Mouse (Mus musculus) liver, embryonic 16.5 days (tissue): ENCODE results near the gene Tnfrsf21. TPM values are rescaled to one million over a fixed set of nuclear protein-coding genes. Genes with fewer than 3 reads are reported as not detected.

Source experiments
- ATAC-seq: fragments of 200-750 bp; cut with Nextera tagmentation; 2 replicates; pipeline ENCODE4 v1.8.0; 2017; ENCODE audit warnings: low read depth, mild to moderate bottlenecking, moderate number of reproducible peaks, moderate library complexity
- H3K27ac ChIP-seq: fragments of 300-500 bp; sonication (generic); 2 replicates; pipeline ENCODE4 v1.5.1; 2014; ENCODE audit warnings: mild to moderate bottlenecking, low read length
- H3K27me3 ChIP-seq: fragments of 300-500 bp; sonication (generic); 2 replicates; pipeline ENCODE4 v1.6.1; 2014; ENCODE audit warnings: low read depth, low read length, mixed read lengths; ENCODE audit not compliant: control insufficient read depth, insufficient read depth
- H3K36me3 ChIP-seq: fragments of 300-500 bp; sonication (generic); 2 replicates; pipeline ENCODE4 v1.6.1; 2014; ENCODE audit warnings: mild to moderate bottlenecking; ENCODE audit not compliant: control insufficient read depth, insufficient read depth
- H3K4me1 ChIP-seq: fragments of 300-500 bp; sonication (generic); 2 replicates; pipeline ENCODE4 v1.6.1; 2014; ENCODE audit warnings: low read depth, low read length, mixed read lengths; ENCODE audit not compliant: control insufficient read depth
- H3K4me2 ChIP-seq: fragments of 300-500 bp; sonication (generic); 2 replicates; pipeline ENCODE4 v1.6.1; 2014; ENCODE audit warnings: low read depth, low read length, mixed read lengths
- H3K4me3 ChIP-seq: fragments of 300-500 bp; sonication (generic); 2 replicates; pipeline ENCODE4 v1.5.1; 2014; ENCODE audit warnings: low read depth, mild to moderate bottlenecking, low read length
- H3K9ac ChIP-seq: fragments of 300-500 bp; sonication (generic); 2 replicates; pipeline ENCODE4 v1.6.1; 2014; ENCODE audit warnings: low read depth, low read length
- H3K9me3 ChIP-seq: fragments of 300-500 bp; sonication (generic); replicated peaks from 2 replicates; pipeline ENCODE4 v1.6.1; 2016; ENCODE audit warnings: low read length; ENCODE audit not compliant: control insufficient read depth
- WGBS: fragments of 180-500 bp; shearing (Covaris S2); extraction: QIAGEN DNeasy Blood & Tissue Kit; methylation state at CpG from one replicate; pipeline ENCODE4 v1.1.7; 2014; ENCODE audit not compliant: insufficient replicate concordance; 5-methylcytosine and 5-hydroxymethylcytosine counted together
- polyA plus RNA-seq: library from polyadenylated mRNA; unstranded; fragments of >200 nt; fragmentation: Nextera tagmentation; extraction: Ambion mirVana; gene quantifications from 2 replicates; pipeline ENCODE4 v1.2.1, GENCODE M21; 2015

Gene Tnfrsf21
- polyA plus RNA-seq, 1 experiment from 2014 or later, result 21.3 TPM

GRCm38 (mm10) chr17:42987692-42988091 is 28.7 kb upstream of the Tnfrsf21 start:
- H3K27me3 ChIP-seq, result no peaks in the 10 kb centered on the region
- H3K9ac ChIP-seq, result no peak overlapping the region
- H3K4me3 ChIP-seq, result no peak overlapping the region
- H3K4me1 ChIP-seq, result no peaks in the 10 kb centered on the region
- H3K4me2 ChIP-seq, result no peak overlapping the region
- WGBS, result 19% methylated on average over 4 of the region's 4 CpGs
- H3K36me3 ChIP-seq, result no peaks in the 10 kb centered on the region
- no peak for ATAC-seq
- no peaks in the 10 kb centered on the region for H3K9me3 ChIP-seq
- no peak overlapping the region for H3K27ac ChIP-seq

- H3K4me2 ChIP-seq, result no peak overlapping the region
- H3K9me3 ChIP-seq, result no peaks in the 10 kb centered on the region
- no peak overlapping the region for H3K9ac ChIP-seq
- no peaks in the 10 kb centered on the region for H3K4me1 ChIP-seq
- no peaks in the 10 kb centered on the region for H3K27me3 ChIP-seq
- H3K4me3 ChIP-seq, result no peak overlapping the region
- ATAC-seq, result no peak
- H3K27ac ChIP-seq, result no peak overlapping the region
- WGBS, result 62% methylated on average over 4 of the region's 4 CpGs
- no peaks in the 10 kb centered on the region for H3K36me3 ChIP-seq
Observed at GRCm38 (mm10) chr17:42989981-42990380, 26.4 kb upstream of the Tnfrsf21 start.

GRCm38 (mm10) chr17:42991112-42991511 is 25.2 kb upstream of the Tnfrsf21 start:
- H3K36me3 ChIP-seq, result no peaks in the 10 kb centered on the region
- H3K9me3 ChIP-seq, result no peaks in the 10 kb centered on the region
- WGBS, result 44% methylated on average over 11 of the region's 11 CpGs
- H3K27ac ChIP-seq, result no peak overlapping the region
- no peak overlapping the region for H3K4me3 ChIP-seq
- no peak overlapping the region for H3K4me2 ChIP-seq
- no peaks in the 10 kb centered on the region for H3K4me1 ChIP-seq
- ATAC-seq, result no peak
- H3K9ac ChIP-seq, result no peak overlapping the region
- no peaks in the 10 kb centered on the region for H3K27me3 ChIP-seq

- no peak for ATAC-seq
- no peak overlapping the region for H3K4me2 ChIP-seq
- H3K36me3 ChIP-seq, result no peaks in the 10 kb centered on the region
- no peaks in the 10 kb centered on the region for H3K27me3 ChIP-seq
- no peak overlapping the region for H3K9ac ChIP-seq
- H3K27ac ChIP-seq, result no peak overlapping the region
- 41% methylated on average over 7 of the region's 7 CpGs for WGBS
- H3K4me3 ChIP-seq, result no peak overlapping the region
- no peaks in the 10 kb centered on the region for H3K4me1 ChIP-seq
- no peaks in the 10 kb centered on the region for H3K9me3 ChIP-seq
Observed at GRCm38 (mm10) chr17:42999446-42999977, 16.8 kb upstream of the Tnfrsf21 start.

GRCm38 (mm10) chr17:43000598-43000997 is 15.8 kb upstream of the Tnfrsf21 start:
- no peaks in the 10 kb centered on the region for H3K9me3 ChIP-seq
- no peak overlapping the region for H3K9ac ChIP-seq
- H3K4me3 ChIP-seq, result no peak overlapping the region
- H3K4me2 ChIP-seq, result no peak overlapping the region
- ATAC-seq, result no peak
- H3K27me3 ChIP-seq, result no peaks in the 10 kb centered on the region
- WGBS, result 68% methylated on average over 7 of the region's 7 CpGs
- no peak overlapping the region for H3K27ac ChIP-seq
- H3K4me1 ChIP-seq, result no peaks in the 10 kb centered on the region
- H3K36me3 ChIP-seq, result no peaks in the 10 kb centered on the region

- no peak for ATAC-seq
- H3K27me3 ChIP-seq, result 0 out of 2 replicates have a peak, but pooled peaks cover 2% of the 10 kb centered on the region
- H3K36me3 ChIP-seq, result no peaks in the 10 kb centered on the region
- no peak overlapping the region for H3K27ac ChIP-seq
- H3K4me3 ChIP-seq, result no peak overlapping the region
- peaks cover 4% of the 10 kb centered on the region for H3K4me1 ChIP-seq
- no peak overlapping the region for H3K9ac ChIP-seq
- no peak overlapping the region for H3K4me2 ChIP-seq
- 14% methylated on average over 6 of the region's 6 CpGs for WGBS
- no peaks in the 10 kb centered on the region for H3K9me3 ChIP-seq
Observed at GRCm38 (mm10) chr17:43012718-43013117, 3.6 kb upstream of the Tnfrsf21 start.

GRCm38 (mm10) chr17:43017341-43018052 is 1.1 kb downstream of the Tnfrsf21 start:
- Histone ChIP-seq H3K27ac (peak overlapping the region; percentile 87), H3K36me3 (peaks cover 10% of the 10 kb centered on the region), H3K4me3 (peak overlapping the region; percentile 89), H3K9ac (peak overlapping the region; percentile 93), H3K4me1 (peaks cover 27% of the 10 kb centered on the region), H3K27me3 (0 out of 2 replicates have a peak, but pooled peaks cover 2% of the 10 kb centered on the region), H3K9me3 (no peaks in the 10 kb centered on the region), H3K4me2 (peak overlapping the region; percentile 82)
- WGBS, result 1% methylated on average over 40 of the region's 40 CpGs
- peak; percentile 62 for ATAC-seq

- peak overlapping the region; percentile 82 for H3K4me2 ChIP-seq
- peak overlapping the region; percentile 89 for H3K4me3 ChIP-seq
- no peak for ATAC-seq
- no peaks in the 10 kb centered on the region for H3K9me3 ChIP-seq
- H3K27ac ChIP-seq, result no peak overlapping the region
- H3K36me3 ChIP-seq, result peaks cover 10% of the 10 kb centered on the region
- peaks cover 33% of the 10 kb centered on the region for H3K4me1 ChIP-seq
- H3K27me3 ChIP-seq, result 0 out of 2 replicates have a peak, but pooled peaks cover 2% of the 10 kb centered on the region
- peak overlapping the region; percentile 93 for H3K9ac ChIP-seq
Observed at GRCm38 (mm10) chr17:43018071-43018470, 1.7 kb downstream of the Tnfrsf21 start.

- peaks cover 10% of the 10 kb centered on the region for H3K36me3 ChIP-seq
- ATAC-seq, result no peak
- no peak overlapping the region for H3K9ac ChIP-seq
- H3K4me1 ChIP-seq, result peaks cover 47% of the 10 kb centered on the region
- H3K9me3 ChIP-seq, result no peaks in the 10 kb centered on the region
- H3K4me2 ChIP-seq, result no peak overlapping the region
- no peak overlapping the region for H3K4me3 ChIP-seq
- H3K27me3 ChIP-seq, result 0 out of 2 replicates have a peak, but pooled peaks cover 1% of the 10 kb centered on the region
- H3K27ac ChIP-seq, result no peak overlapping the region
- WGBS, result 80% methylated on average over 9 of the region's 9 CpGs
Observed at GRCm38 (mm10) chr17:43019660-43020059, 3.3 kb downstream of the Tnfrsf21 start.
